Mouse (Mus musculus): ENCODE measurements around the gene Eef2. TPM values are rescaled to one million over a fixed set of nuclear protein-coding genes. Genes with fewer than 3 reads are reported as not detected.
A peak's percentile ranks its signal among the peaks of the same experiment; 100 is the strongest.
"Not testable (repeated sequence)": the region's sequence is repeated elsewhere in the genome, so short reads cannot be mapped to it uniquely, and the experiment has no call there.

Gene Eef2
- polyA plus RNA-seq, 1 experiment from 2014 or later, result 537 TPM

- Histone ChIP-seq H3K36me3 (peaks cover 81% of the 10 kb centered on the region), H3K9ac (no peak overlapping the region), H3K4me2 (no peak overlapping the region), H3K27me3 (no peaks in the 10 kb centered on the region), H3K4me3 (no peak overlapping the region), H3K4me1 (replicated peaks) (0 out of 2 replicates have a peak, but pooled peaks cover 7% of the 10 kb centered on the region), H3K9me3 (no peaks in the 10 kb centered on the region), H3K27ac (replicated peaks) (no peak overlapping the region)
- ATAC-seq (ENCODE audit: low read depth), result no peak
- 74% methylated on average over 6 of the region's 6 CpGs for WGBS
Measured at GRCm38 (mm10) chr10:81154736-81155135, 21.7 kb upstream of the Eef2 start.

DNA sequence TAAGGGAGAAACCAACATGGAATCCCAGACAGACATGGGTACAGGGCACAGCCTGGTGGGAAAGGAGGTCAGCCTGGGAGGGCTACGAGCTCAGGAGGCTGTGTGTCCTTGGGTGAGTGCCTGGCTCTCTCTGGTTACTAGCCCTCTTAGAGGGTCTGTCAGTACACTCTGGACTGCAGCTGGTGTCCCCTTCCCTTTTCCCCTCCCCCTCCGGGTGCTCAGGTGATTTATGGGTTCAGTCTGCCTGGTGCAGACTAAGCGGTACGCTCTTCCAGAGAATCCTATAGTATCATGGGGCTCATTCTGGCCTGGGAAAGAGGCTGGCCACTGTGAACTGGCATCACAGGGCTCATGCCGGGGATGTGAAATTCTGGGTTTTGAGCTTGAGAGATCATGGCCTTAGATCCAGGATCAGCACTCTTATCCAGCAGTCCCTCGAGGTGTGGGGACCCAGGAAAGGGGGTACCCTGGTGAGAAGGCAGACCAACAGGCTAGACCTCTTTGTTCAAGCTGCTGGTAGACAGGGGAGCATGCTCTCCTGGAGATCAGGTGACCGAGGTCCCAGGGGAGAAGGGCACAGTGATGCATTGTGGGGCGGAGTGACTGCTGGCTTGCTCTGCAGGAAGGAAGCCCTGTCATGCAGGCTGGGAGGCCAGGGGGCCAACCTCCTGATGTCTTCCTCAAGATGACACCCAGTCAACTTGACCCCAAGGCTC is 14.7 kb upstream of the Eef2 start:
- ATAC-seq (ENCODE audit: low read depth), result peak; percentile 49
- Histone ChIP-seq H3K27me3 (no peaks in the 10 kb centered on the region), H3K9ac (peak overlapping the region; percentile 32), H3K9me3 (no peaks in the 10 kb centered on the region), H3K27ac (replicated peaks) (peak overlapping the region; percentile 77), H3K4me2 (peak overlapping the region; percentile 1; the same call in 1 of the 2 replicates), H3K4me3 (no peak overlapping the region), H3K36me3 (peaks cover 77% of the 10 kb centered on the region), H3K4me1 (replicated peaks) (peaks cover 43% of the 10 kb centered on the region)
- 42% methylated on average over 8 of the region's 8 CpGs for WGBS

DNA sequence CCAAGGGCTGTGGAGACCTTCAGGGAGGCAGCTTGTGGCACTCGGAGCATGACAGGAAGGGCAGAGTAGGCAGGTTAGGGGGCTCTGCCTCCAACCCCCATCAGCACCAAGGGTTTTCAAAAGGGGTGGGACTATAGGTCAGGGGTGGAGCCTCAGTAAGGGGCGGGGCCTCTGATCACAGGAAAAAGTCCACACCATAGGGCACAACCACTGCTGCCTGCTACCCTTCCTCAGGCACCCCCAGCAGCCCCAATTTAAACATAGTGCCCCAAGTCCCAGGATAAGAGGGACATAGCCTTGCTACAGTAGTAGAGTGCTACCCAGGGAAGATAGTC is 14.1 kb upstream of the Eef2 start:
- peak overlapping the region; percentile 1; the same call in 1 of the 2 replicates for H3K4me2 ChIP-seq
- peak overlapping the region; percentile 77 for H3K27ac ChIP-seq (replicated peaks)
- no peak overlapping the region for H3K4me3 ChIP-seq
- no peaks in the 10 kb centered on the region for H3K27me3 ChIP-seq
- peaks cover 47% of the 10 kb centered on the region for H3K4me1 ChIP-seq (replicated peaks)
- 57% methylated on average over 2 of the region's 2 CpGs for WGBS
- H3K9me3 ChIP-seq, result no peaks in the 10 kb centered on the region
- H3K9ac ChIP-seq, result peak overlapping the region; percentile 32
- H3K36me3 ChIP-seq, result peaks cover 72% of the 10 kb centered on the region
- ATAC-seq (ENCODE audit: low read depth), result 0 out of 2 replicates have a peak, but pooled peaks have one; percentile 1

- whole genome bisulfite sequencing, result 79% methylated on average over 8 of the region's 8 CpGs
- Histone ChIP-seq H3K27me3 (no peaks in the 10 kb centered on the region), H3K4me1 (replicated peaks) (peaks cover 56% of the 10 kb centered on the region), H3K4me2 (no peak overlapping the region), H3K36me3 (peaks cover 46% of the 10 kb centered on the region), H3K9me3 (no peaks in the 10 kb centered on the region), H3K27ac (replicated peaks) (no peak overlapping the region), H3K4me3 (no peak overlapping the region), H3K9ac (no peak overlapping the region)
- no peak for ATAC-seq (ENCODE audit: low read depth)
Measured at GRCm38 (mm10) chr10:81165118-81165517, 11.3 kb upstream of the Eef2 start.

DNA sequence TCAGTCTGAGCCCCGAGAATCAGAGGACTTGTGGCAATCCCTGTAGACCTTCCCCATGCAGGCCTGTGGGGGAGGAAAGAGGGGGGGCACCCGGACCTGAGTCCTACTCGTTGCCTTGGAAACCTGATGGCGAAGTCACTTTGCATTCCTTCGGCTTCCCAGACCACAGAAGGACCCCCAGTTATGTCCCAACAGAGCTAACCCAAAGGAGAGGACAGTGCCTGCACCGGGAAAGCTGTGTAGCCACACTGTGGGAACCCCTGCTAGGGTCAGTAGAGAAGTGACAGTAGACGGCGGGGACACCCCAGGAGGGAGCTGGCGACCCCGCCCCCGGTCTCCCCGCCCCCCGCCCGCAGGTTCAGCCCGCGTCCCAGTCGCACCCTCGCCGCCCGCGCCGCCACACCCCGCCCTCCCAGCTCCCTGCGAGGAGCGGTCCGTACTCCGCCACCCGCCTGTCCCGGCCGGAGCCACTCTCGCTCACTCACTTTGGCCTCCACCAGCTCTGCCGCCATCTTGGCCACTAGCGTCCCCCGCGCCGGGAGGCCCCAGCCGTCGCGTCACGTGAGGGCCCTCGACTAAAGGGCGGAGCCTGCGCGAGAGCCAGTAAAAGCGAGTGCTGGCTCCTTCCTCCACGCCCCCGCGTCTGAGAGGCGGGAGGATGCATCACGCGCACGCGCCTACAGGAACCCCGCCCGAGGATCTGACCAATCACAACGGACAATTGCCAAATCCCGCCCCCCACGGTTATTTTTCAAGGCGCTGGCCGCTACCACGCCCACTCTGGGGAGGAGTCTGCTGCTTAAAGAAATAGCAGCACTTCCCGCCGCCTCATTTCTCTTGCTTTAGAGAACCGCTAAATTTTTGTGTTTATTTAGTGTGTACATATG is 9.0 kb upstream of the Eef2 start, which contains the start of gene Pias4:
TSS of gene Pias4 (minus strand) at position 724 of the 887 bp plus-strand sequence.
- peak within 1 kb of the TSS; percentile 94 for H3K4me3 ChIP-seq
- H3K9ac ChIP-seq, result peak within 1 kb of the TSS; percentile 90
- H3K4me1 ChIP-seq (replicated peaks), result peaks cover 37% of the 10 kb centered on the region
- H3K36me3 ChIP-seq, result peaks cover 23% of the 10 kb centered on the region
- peak; percentile 89 for ATAC-seq (ENCODE audit: low read depth)
- peak within 1 kb of the TSS; percentile 83 for H3K27ac ChIP-seq (replicated peaks)
- no peaks in the 10 kb centered on the region for H3K9me3 ChIP-seq
- H3K4me2 ChIP-seq, result peak within 1 kb of the TSS; percentile 95
- no peaks in the 10 kb centered on the region for H3K27me3 ChIP-seq
- WGBS, result under 1% methylated on average over 51 of the region's 64 CpGs

DNA sequence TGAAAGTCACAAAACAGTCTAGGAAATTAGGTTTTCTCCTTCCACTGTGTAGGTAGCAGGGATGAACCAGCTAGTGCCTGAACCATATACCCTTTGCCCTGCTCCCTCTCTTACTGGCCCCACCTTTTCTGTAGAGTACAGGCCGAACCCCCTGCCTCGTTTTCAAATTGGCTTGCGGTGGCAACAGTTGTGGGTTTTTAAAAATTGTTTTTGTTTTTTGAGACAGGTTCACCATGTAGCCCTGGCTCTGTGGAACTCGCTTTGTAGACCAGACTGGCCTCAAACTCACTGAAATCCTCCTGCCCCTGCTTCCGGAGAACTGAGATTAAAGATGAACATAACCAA is 8.4 kb upstream of the Eef2 start:
- Histone ChIP-seq H3K9ac (peak overlapping the region; percentile 73), H3K27me3 (no peaks in the 10 kb centered on the region), H3K36me3 (peaks cover 18% of the 10 kb centered on the region), H3K4me3 (peak overlapping the region; percentile 94), H3K9me3 (no peaks in the 10 kb centered on the region), H3K4me2 (peak overlapping the region; percentile 68), H3K27ac (replicated peaks) (peak overlapping the region; percentile 83), H3K4me1 (replicated peaks) (peaks cover 38% of the 10 kb centered on the region)
- ATAC-seq (ENCODE audit: low read depth), result peak; percentile 66
- WGBS, result 11% methylated on average over 5 of the region's 5 CpGs

- peak overlapping the region; percentile 94 for H3K4me3 ChIP-seq
- H3K4me2 ChIP-seq, result peak overlapping the region; percentile 68
- 3% methylated on average over 29 of the region's 29 CpGs for WGBS
- peak overlapping the region; percentile 83 for H3K27ac ChIP-seq (replicated peaks)
- no peaks in the 10 kb centered on the region for H3K27me3 ChIP-seq
- H3K4me1 ChIP-seq (replicated peaks), result peaks cover 44% of the 10 kb centered on the region
- no peaks in the 10 kb centered on the region for H3K9me3 ChIP-seq
- H3K9ac ChIP-seq, result peak overlapping the region; percentile 73
- H3K36me3 ChIP-seq, result peaks cover 11% of the 10 kb centered on the region
- peak; percentile 33 for ATAC-seq (ENCODE audit: low read depth)
Measured at GRCm38 (mm10) chr10:81168521-81169244, 7.7 kb upstream of the Eef2 start.

GRCm38 (mm10) chr10:81169411-81169900 is 7.0 kb upstream of the Eef2 start:
- H3K4me2 ChIP-seq, result peak overlapping the region; percentile 68; the same call in 1 of the 2 replicates

DNA sequence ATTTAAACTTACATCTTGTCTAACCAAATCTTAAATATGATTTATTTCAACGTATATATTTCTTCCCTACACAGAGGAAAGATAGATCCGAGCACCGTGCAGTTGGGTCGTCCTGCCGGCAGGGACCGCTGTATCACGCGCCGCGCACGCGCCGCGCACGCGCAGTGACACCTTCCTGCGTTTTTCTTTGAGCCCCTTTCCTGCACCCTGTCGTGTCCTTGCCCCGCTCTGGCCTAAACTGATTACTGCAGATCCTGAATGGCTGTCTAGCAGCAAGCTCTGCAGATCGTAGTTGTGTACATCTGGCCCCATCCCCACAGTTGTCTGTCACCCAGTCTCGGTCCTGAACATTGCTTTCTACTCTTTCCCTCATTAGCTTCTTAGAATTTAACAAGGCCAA is 3.3 kb upstream of the Eef2 start:
- WGBS, result 3% methylated on average over 21 of the region's 21 CpGs

More at GRCm38 (mm10) chr10:81169411-81169900, 7.0 kb upstream of the Eef2 start:
- ATAC-seq (ENCODE audit: low read depth); H3K9me3 ChIP-seq; H3K4me3 ChIP-seq; H3K27me3 ChIP-seq; H3K36me3 ChIP-seq: not testable (repeated sequence)
- Histone ChIP-seq H3K27ac (replicated peaks) (peak overlapping the region; percentile 64; the same call in 1 of the 2 replicates), H3K9ac (0 out of 2 replicates have a peak overlapping the region, but pooled peaks have one; percentile 34), H3K4me1 (replicated peaks) (peaks cover 50% of the 10 kb centered on the region)
- 45% methylated on average over 6 of the region's 14 CpGs for WGBS

GRCm38 (mm10) chr10:81174617-81175344 is 1.6 kb upstream of the Eef2 start:
- Histone ChIP-seq H3K27me3 (no peaks in the 10 kb centered on the region), H3K9ac (peak overlapping the region; percentile 75), H3K9me3 (no peaks in the 10 kb centered on the region), H3K4me3 (peak overlapping the region; percentile 37), H3K27ac (replicated peaks) (peak overlapping the region; percentile 97), H3K36me3 (peaks cover 26% of the 10 kb centered on the region), H3K4me2 (peak overlapping the region; percentile 71), H3K4me1 (replicated peaks) (peaks cover 61% of the 10 kb centered on the region)
- peak; percentile 68 for ATAC-seq (ENCODE audit: low read depth)
- WGBS, result 2% methylated on average over 29 of the region's 29 CpGs

More for the DNA sequence above, 3.3 kb upstream of the Eef2 start:
- Histone ChIP-seq H3K4me3 (0 out of 2 replicates have a peak overlapping the region, but pooled peaks have one; percentile 14), H3K4me2 (peak overlapping the region; percentile 49), H3K4me1 (replicated peaks) (peaks cover 51% of the 10 kb centered on the region), H3K27me3 (no peaks in the 10 kb centered on the region), H3K36me3 (peaks cover 10% of the 10 kb centered on the region), H3K9ac (peak overlapping the region; percentile 61), H3K27ac (replicated peaks) (peak overlapping the region; percentile 97), H3K9me3 (no peaks in the 10 kb centered on the region)
- no peak for ATAC-seq (ENCODE audit: low read depth)

DNA sequence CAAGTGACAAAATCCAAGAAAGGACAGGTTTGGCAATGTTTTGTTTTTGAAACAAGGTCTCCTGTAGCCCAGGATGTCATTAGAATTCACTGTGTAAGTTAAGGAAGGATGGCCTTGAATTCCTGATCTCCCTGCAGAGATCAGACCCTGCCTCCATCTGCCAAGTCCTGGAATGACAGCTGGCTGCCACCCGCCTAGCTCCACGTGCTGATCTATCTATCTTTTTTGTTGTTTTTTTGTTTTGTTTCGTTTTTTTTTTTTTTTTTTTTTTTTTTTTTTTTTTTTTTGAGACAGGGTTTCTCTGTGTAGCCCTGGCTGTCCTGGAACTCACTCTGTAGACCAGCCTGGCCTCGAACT is 1.1 kb upstream of the Eef2 start:
- Histone ChIP-seq H3K27ac (replicated peaks) (peak overlapping the region; percentile 97), H3K36me3 (peaks cover 32% of the 10 kb centered on the region), H3K4me1 (replicated peaks) (peaks cover 66% of the 10 kb centered on the region), H3K9ac (peak overlapping the region; percentile 75), H3K4me3 (peak overlapping the region; percentile 37; the same call in 1 of the 2 replicates), H3K4me2 (peak overlapping the region; percentile 71)
- not testable (repeated sequence) for H3K9me3 ChIP-seq; ATAC-seq (ENCODE audit: low read depth); H3K27me3 ChIP-seq
- 10% methylated on average over 4 of the region's 4 CpGs for WGBS

Data from neural tube, embryonic 13.5 days (tissue).